ENCODE assay signal across 26 mouse cellular contexts in genomic region chr7:135132461-135132860, GRCm38 (mm10).
A peak's percentile ranks its signal among the peaks of the same experiment; 100 is the strongest.
DNase-seq lines count a peak whose midpoint lies in the region; ATAC-seq and TF ChIP-seq lines count a peak whose summit lies in the region.
"Had no signal": no experiment of that assay in that cellular context is flagged by ENCODE, and none has a peak within 500 bp of the region (broad histone marks: within the 10 kb centered on the region; RNA-seq: fewer than 3 reads in every experiment).

No protein-coding gene starts in this region.

- H3K27ac ChIP-seq in kidney, embryonic 16.5 days (ENCODE audit: low read length), result no peak overlapping the region
- H3K27ac ChIP-seq: embryonic facial prominence, embryonic 12.5 days; forebrain, embryonic 10.5 days; heart, adult 2 months; hindbrain, embryonic 14.5 days; limb, embryonic 13.5 days; midbrain, embryonic 12.5 days had no signal

- no peak for TF ChIP-seq CTCF in lung, adult 2 months (IDR thresholded peaks at IDR 0.05; ENCODE audit: insufficient read depth, low read length)

- H3K27me3 ChIP-seq in kidney, embryonic 16.5 days (ENCODE audit: insufficient read depth, low read length), result no peaks in the 10 kb centered on the region
- H3K27me3 ChIP-seq: embryonic facial prominence, embryonic 12.5 days; heart, embryonic 12.5 days; limb, embryonic 13.5 days; megakaryocyte, embryonic 14.5 days had no signal

- 69% methylated on average over 4 of the region's 4 CpGs for WGBS in lung, adult 2 months
- WGBS in kidney, embryonic 16.5 days, result 95% methylated on average over 4 of the region's 4 CpGs

- no peak overlapping the region for H3K4me3 ChIP-seq in lung, adult 2 months (replicated peaks; ENCODE audit: extremely low read depth, low read depth, low read length)
- H3K4me3 ChIP-seq in kidney, embryonic 16.5 days (ENCODE audit: low read length), result no peak overlapping the region
- H3K4me3 ChIP-seq: embryonic facial prominence, embryonic 12.5 days; forebrain, embryonic 10.5 days; heart, adult 2 months; heart, embryonic 12.5 days; limb, embryonic 13.5 days; megakaryocyte, embryonic 14.5 days; midbrain, embryonic 12.5 days had no signal

- TF ChIP-seq POLR2A in lung, adult 2 months (IDR thresholded peaks at IDR 0.05; ENCODE audit: borderline replicate concordance, extremely low read depth, low read depth, low read length), result no peak

- no peaks in the 10 kb centered on the region for H3K4me1 ChIP-seq in lung, adult 2 months (ENCODE audit: control insufficient read depth, insufficient read depth, low read length)
- H3K4me1 ChIP-seq in kidney, embryonic 16.5 days (ENCODE audit: insufficient read depth, low read length), result peaks cover 11% of the 10 kb centered on the region
- H3K4me1 ChIP-seq: megakaryocyte, embryonic 14.5 days had no signal

- no peaks in the 10 kb centered on the region for H3K9me3 ChIP-seq in kidney, embryonic 16.5 days (ENCODE audit: low read length)
- H3K9me3 ChIP-seq: embryonic facial prominence, embryonic 12.5 days; forebrain, embryonic 10.5 days; heart, embryonic 12.5 days; limb, embryonic 13.5 days; megakaryocyte, embryonic 14.5 days; midbrain, embryonic 12.5 days had no signal

- no peak for ATAC-seq in kidney, embryonic 16.5 days (ENCODE audit: low FRiP score, low TSS enrichment)
- ATAC-seq: activated CD4-positive, CD25-positive, alpha-beta regulatory T cell, adult 4 months; forebrain, embryonic 16.5 days; inflammation-experienced regulatory T-cells, adult 6 months had no signal

- no peak overlapping the region for H3K4me2 ChIP-seq in kidney, embryonic 16.5 days (replicated peaks; ENCODE audit: low read depth, low read length)
- H3K4me2 ChIP-seq: embryonic facial prominence, embryonic 12.5 days; heart, embryonic 12.5 days; hindbrain, embryonic 14.5 days; limb, embryonic 13.5 days; liver, embryonic 11.5 days; midbrain, embryonic 12.5 days had no signal

- H3K9ac ChIP-seq in kidney, embryonic 16.5 days (replicated peaks; ENCODE audit: low read length), result no peak overlapping the region
- H3K9ac ChIP-seq: embryonic facial prominence, embryonic 12.5 days; heart, embryonic 12.5 days; hindbrain, embryonic 14.5 days; limb, embryonic 13.5 days; midbrain, embryonic 12.5 days had no signal

- DNase-seq in lung, postnatal 14 days, result peak; percentile 3
- no peak for DNase-seq in lung, adult 2 months
- DNase-seq in cerebellum, adult 11-12 months, result peak; percentile 74
- DNase-seq in cerebellum, adult 9-10 months, result peak; percentile 76
- DNase-seq in cerebellum, postnatal 36 days, result peak; percentile 71 to 79
- DNase-seq in embryo, embryonic 9.5 days (ENCODE audit: extremely low spot score), result no peak
- DNase-seq: adrenal gland, adult 2 months; adrenal gland, postnatal 36 days; B cell, adult 2 months; heart, adult 2 months; heart, postnatal 4 days; kidney, adult 18-20 months; kidney, postnatal 10 days; thymus, postnatal 4 days had no signal

- H3K36me3 ChIP-seq in kidney, embryonic 16.5 days (ENCODE audit: insufficient read depth, low read length), result peaks cover 14% of the 10 kb centered on the region
- H3K36me3 ChIP-seq: midbrain, embryonic 12.5 days had no signal

Comparison
In these comparisons a context has a peak if more than half of its experiments do, and no peak if none do; other contexts are left out.
1. DNase-seq: peak in lung, postnatal 14 days (single experiment), cerebellum, adult 11-12 months (single experiment), cerebellum, adult 9-10 months (single experiment) and cerebellum, postnatal 36 days (2 of 2); none in lung, adult 2 months (single experiment) and embryo, embryonic 9.5 days (single experiment).